Mouse (Mus musculus): ENCODE measurements at regions not wholly inside any gene's neighbourhood (a gene's known extent, or its start where the extent isn't known, plus 50 kb on each side); places are given as distances from the start of the nearest gene placed in this dataset.

DNA sequence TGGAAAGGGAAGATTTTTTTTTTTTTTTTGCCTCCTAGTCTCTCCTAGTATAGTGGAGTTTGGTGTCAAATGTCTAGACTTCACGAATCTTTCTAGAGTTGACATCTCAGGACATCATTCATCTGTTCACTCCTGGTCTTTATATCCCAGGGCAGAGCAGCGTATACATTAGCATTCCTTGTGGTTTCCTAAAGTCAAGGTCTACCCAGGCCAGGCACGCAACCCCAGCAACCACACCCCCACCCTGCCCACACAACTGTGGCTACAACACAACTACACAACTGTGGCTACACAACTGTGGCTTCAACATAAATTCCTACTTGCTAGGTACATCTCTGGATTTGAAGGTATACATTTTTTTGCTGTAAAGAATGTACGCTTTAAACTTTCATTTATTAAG is 122.2 kb downstream of the Ppp1r3a start:
- H3K27me3 ChIP-seq (ENCODE audit: control insufficient read depth, insufficient read depth, low read length) = no peaks in the 10 kb centered on the region
- H3K9ac ChIP-seq (ENCODE audit: low read length) = no peak overlapping the region
- H3K4me1 ChIP-seq (ENCODE audit: control insufficient read depth, insufficient read depth, low read length) = peaks cover 4% of the 10 kb centered on the region; the same call in 1 of the 2 replicates
- no peaks in the 10 kb centered on the region for H3K9me3 ChIP-seq (replicated peaks; ENCODE audit: control insufficient read depth, low read length)
- no peak overlapping the region for H3K4me3 ChIP-seq (replicated peaks; ENCODE audit: low read length)
- H3K36me3 ChIP-seq (ENCODE audit: control insufficient read depth, insufficient read depth, low read length) = no peaks in the 10 kb centered on the region
- 54% methylated on average over 4 of the region's 4 CpGs for WGBS
- ATAC-seq (ENCODE audit: insufficient read depth, low FRiP score) = no peak
- no peak overlapping the region; the same call in 1 of the 2 replicates for H3K27ac ChIP-seq (ENCODE audit: low read length)
- no peak overlapping the region for H3K4me2 ChIP-seq (ENCODE audit: low read depth, low read length)

- H3K27ac ChIP-seq (ENCODE audit: low read length) = no peak overlapping the region
- no peak overlapping the region for H3K9ac ChIP-seq (ENCODE audit: low read length)
- no peak overlapping the region for H3K4me3 ChIP-seq (replicated peaks; ENCODE audit: low read length)
- 31% methylated on average over 2 of the region's 2 CpGs for WGBS
- no peaks in the 10 kb centered on the region for H3K9me3 ChIP-seq (replicated peaks; ENCODE audit: control insufficient read depth, low read length)
- H3K27me3 ChIP-seq (ENCODE audit: control insufficient read depth, insufficient read depth, low read length) = no peaks in the 10 kb centered on the region
- H3K4me2 ChIP-seq (ENCODE audit: low read depth, low read length) = no peak overlapping the region
- ATAC-seq (ENCODE audit: insufficient read depth, low FRiP score) = no peak
- no peaks in the 10 kb centered on the region for H3K36me3 ChIP-seq (ENCODE audit: control insufficient read depth, insufficient read depth, low read length)
- H3K4me1 ChIP-seq (ENCODE audit: control insufficient read depth, insufficient read depth, low read length) = peaks cover 4% of the 10 kb centered on the region; the same call in 1 of the 2 replicates
Measured at GRCm38 (mm10) chr6:14631719-14632445, 123.2 kb downstream of the Ppp1r3a start.

GRCm38 (mm10) chr6:14616629-14617028 is 138.4 kb downstream of the Ppp1r3a start:
- 75% methylated on average over 3 of the region's 3 CpGs for WGBS
- ATAC-seq (ENCODE audit: insufficient read depth, low FRiP score) = no peak

GRCm38 (mm10) chr6:14608076-14608475 is 147.0 kb downstream of the Ppp1r3a start:
- no peak overlapping the region for H3K4me3 ChIP-seq (replicated peaks; ENCODE audit: low read length)
- H3K4me2 ChIP-seq (ENCODE audit: low read depth, low read length) = no peak overlapping the region
- H3K4me1 ChIP-seq (ENCODE audit: control insufficient read depth, insufficient read depth, low read length) = no peaks in the 10 kb centered on the region
- H3K27ac ChIP-seq (ENCODE audit: low read length) = no peak overlapping the region
- no peak overlapping the region for H3K9ac ChIP-seq (ENCODE audit: low read length)
- H3K27me3 ChIP-seq (ENCODE audit: control insufficient read depth, insufficient read depth, low read length) = no peaks in the 10 kb centered on the region
- H3K36me3 ChIP-seq (ENCODE audit: control insufficient read depth, insufficient read depth, low read length) = no peaks in the 10 kb centered on the region
- no peaks in the 10 kb centered on the region for H3K9me3 ChIP-seq (replicated peaks; ENCODE audit: control insufficient read depth, low read length)
- ATAC-seq (ENCODE audit: insufficient read depth, low FRiP score) = no peak

More at GRCm38 (mm10) chr6:14616629-14617028, 138.4 kb downstream of the Ppp1r3a start:
- Histone ChIP-seq H3K27me3 (ENCODE audit: control insufficient read depth, insufficient read depth, low read length) (no peaks in the 10 kb centered on the region), H3K4me1 (ENCODE audit: control insufficient read depth, insufficient read depth, low read length) (no peaks in the 10 kb centered on the region), H3K4me2 (ENCODE audit: low read depth, low read length) (no peak overlapping the region), H3K27ac (ENCODE audit: low read length) (no peak overlapping the region), H3K9ac (ENCODE audit: low read length) (no peak overlapping the region), H3K36me3 (ENCODE audit: control insufficient read depth, insufficient read depth, low read length) (no peaks in the 10 kb centered on the region), H3K4me3 (replicated peaks; ENCODE audit: low read length) (no peak overlapping the region), H3K9me3 (replicated peaks; ENCODE audit: control insufficient read depth, low read length) (no peaks in the 10 kb centered on the region)

DNA sequence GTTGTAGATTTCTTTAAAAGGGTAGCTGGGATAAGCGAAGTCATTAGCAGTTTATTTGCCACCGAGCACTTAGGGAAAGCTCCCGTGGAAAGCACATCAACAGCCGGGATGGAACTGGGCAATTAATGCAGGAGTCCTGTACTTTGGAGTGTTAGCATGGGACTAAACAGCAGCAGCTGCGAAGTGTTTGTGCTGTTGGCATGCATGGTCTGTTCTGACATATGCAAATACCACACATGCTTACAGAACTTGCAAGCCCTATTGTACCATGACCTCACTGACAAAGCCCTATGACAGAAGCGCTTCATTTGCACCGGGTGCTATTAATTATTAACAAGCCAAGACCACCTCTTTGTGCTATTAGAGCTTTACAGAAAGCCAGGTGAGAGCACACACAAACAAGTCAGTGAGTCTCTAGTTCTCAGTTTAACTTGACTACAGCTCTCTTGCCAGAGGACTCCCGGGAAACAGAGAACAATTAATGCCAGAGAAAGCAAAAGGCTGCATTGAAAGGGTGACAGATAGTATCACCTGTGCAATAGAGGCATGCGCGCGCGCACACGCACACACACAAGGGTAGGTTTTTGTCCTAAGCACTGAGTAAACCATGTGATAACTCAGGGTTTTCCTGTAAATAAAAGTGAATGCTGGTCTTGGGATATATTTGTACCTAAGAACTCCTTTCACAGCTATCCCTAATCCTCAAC is 154.4 kb downstream of the Ppp1r3a start:
- peak; percentile 71 for ATAC-seq (ENCODE audit: insufficient read depth, low FRiP score)
- H3K9me3 ChIP-seq (replicated peaks; ENCODE audit: control insufficient read depth, low read length) = no peaks in the 10 kb centered on the region
- 46% methylated on average over 13 of the region's 13 CpGs for WGBS

GRCm38 (mm10) chr6:14596880-14597466 is 158.1 kb downstream of the Ppp1r3a start:
- H3K27me3 ChIP-seq (ENCODE audit: control insufficient read depth, insufficient read depth, low read length) = no peaks in the 10 kb centered on the region
- H3K9ac ChIP-seq (ENCODE audit: low read length) = no peak overlapping the region
- H3K4me3 ChIP-seq (replicated peaks; ENCODE audit: low read length) = no peak overlapping the region
- no peaks in the 10 kb centered on the region for H3K9me3 ChIP-seq (replicated peaks; ENCODE audit: control insufficient read depth, low read length)
- H3K27ac ChIP-seq (ENCODE audit: low read length) = no peak overlapping the region
- no peak for ATAC-seq (ENCODE audit: insufficient read depth, low FRiP score)
- 74% methylated on average over 4 of the region's 4 CpGs for WGBS
- no peaks in the 10 kb centered on the region for H3K36me3 ChIP-seq (ENCODE audit: control insufficient read depth, insufficient read depth, low read length)
- no peak overlapping the region for H3K4me2 ChIP-seq (ENCODE audit: low read depth, low read length)
- H3K4me1 ChIP-seq (ENCODE audit: control insufficient read depth, insufficient read depth, low read length) = no peaks in the 10 kb centered on the region

More for the DNA sequence above, 154.4 kb downstream of the Ppp1r3a start:
- Histone ChIP-seq H3K27ac (ENCODE audit: low read length) (no peak overlapping the region), H3K4me3 (replicated peaks; ENCODE audit: low read length) (no peak overlapping the region), H3K4me1 (ENCODE audit: control insufficient read depth, insufficient read depth, low read length) (no peaks in the 10 kb centered on the region), H3K27me3 (ENCODE audit: control insufficient read depth, insufficient read depth, low read length) (no peaks in the 10 kb centered on the region), H3K36me3 (ENCODE audit: control insufficient read depth, insufficient read depth, low read length) (no peaks in the 10 kb centered on the region), H3K9ac (ENCODE audit: low read length) (no peak overlapping the region), H3K4me2 (ENCODE audit: low read depth, low read length) (0 out of 2 replicates have a peak overlapping the region, but pooled peaks have one; percentile 7)

GRCm38 (mm10) chr6:14585827-14586226 is 169.2 kb downstream of the Ppp1r3a start:
- ATAC-seq (ENCODE audit: insufficient read depth, low FRiP score) = no peak
- Histone ChIP-seq H3K4me3 (replicated peaks; ENCODE audit: low read length) (no peak overlapping the region), H3K36me3 (ENCODE audit: control insufficient read depth, insufficient read depth, low read length) (no peaks in the 10 kb centered on the region), H3K27ac (ENCODE audit: low read length) (no peak overlapping the region), H3K4me2 (ENCODE audit: low read depth, low read length) (no peak overlapping the region), H3K4me1 (ENCODE audit: control insufficient read depth, insufficient read depth, low read length) (no peaks in the 10 kb centered on the region), H3K9ac (ENCODE audit: low read length) (no peak overlapping the region), H3K27me3 (ENCODE audit: control insufficient read depth, insufficient read depth, low read length) (no peaks in the 10 kb centered on the region), H3K9me3 (replicated peaks; ENCODE audit: control insufficient read depth, low read length) (no peaks in the 10 kb centered on the region)
- WGBS = 21% methylated on average over 1 of the region's 1 CpGs

DNA sequence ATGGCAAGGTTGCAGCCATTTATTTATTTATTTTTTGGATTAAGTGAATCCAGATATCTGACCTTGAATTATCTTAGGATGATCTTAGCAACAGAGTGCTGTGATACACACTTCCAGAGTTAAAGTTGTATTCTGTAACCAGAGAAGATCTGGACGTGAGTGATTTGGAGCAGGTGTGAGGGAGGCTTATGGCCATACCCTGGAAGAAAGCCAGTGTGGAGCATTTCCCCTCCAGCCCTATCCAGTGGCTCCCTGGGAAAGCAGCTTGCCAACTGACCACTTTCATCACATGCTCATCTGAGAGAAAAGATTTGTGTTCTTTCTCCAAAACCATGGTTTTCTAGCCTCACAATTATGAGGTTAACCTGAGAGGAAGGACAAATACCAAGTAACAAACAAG is 171.2 kb downstream of the Ppp1r3a start:
- no peak overlapping the region for H3K4me3 ChIP-seq (replicated peaks; ENCODE audit: low read length)
- 47% methylated on average over 1 of the region's 1 CpGs for WGBS

GRCm38 (mm10) chr6:14574607-14575006 is 180.5 kb downstream of the Ppp1r3a start:
- no peaks in the 10 kb centered on the region for H3K9me3 ChIP-seq (replicated peaks; ENCODE audit: control insufficient read depth, low read length)
- ATAC-seq (ENCODE audit: insufficient read depth, low FRiP score) = no peak
- H3K27ac ChIP-seq (ENCODE audit: low read length) = no peak overlapping the region
- WGBS = 57% methylated on average over 3 of the region's 3 CpGs
- H3K4me2 ChIP-seq (ENCODE audit: low read depth, low read length) = no peak overlapping the region
- H3K36me3 ChIP-seq (ENCODE audit: control insufficient read depth, insufficient read depth, low read length) = no peaks in the 10 kb centered on the region
- H3K9ac ChIP-seq (ENCODE audit: low read length) = no peak overlapping the region
- H3K27me3 ChIP-seq (ENCODE audit: control insufficient read depth, insufficient read depth, low read length) = no peaks in the 10 kb centered on the region
- no peak overlapping the region for H3K4me3 ChIP-seq (replicated peaks; ENCODE audit: low read length)
- no peaks in the 10 kb centered on the region for H3K4me1 ChIP-seq (ENCODE audit: control insufficient read depth, insufficient read depth, low read length)

More for the DNA sequence above, 171.2 kb downstream of the Ppp1r3a start:
- ATAC-seq (ENCODE audit: insufficient read depth, low FRiP score) = no peak
- Histone ChIP-seq H3K4me1 (ENCODE audit: control insufficient read depth, insufficient read depth, low read length) (no peaks in the 10 kb centered on the region), H3K27ac (ENCODE audit: low read length) (no peak overlapping the region), H3K9ac (ENCODE audit: low read length) (no peak overlapping the region), H3K9me3 (replicated peaks; ENCODE audit: control insufficient read depth, low read length) (no peaks in the 10 kb centered on the region), H3K36me3 (ENCODE audit: control insufficient read depth, insufficient read depth, low read length) (no peaks in the 10 kb centered on the region), H3K27me3 (ENCODE audit: control insufficient read depth, insufficient read depth, low read length) (no peaks in the 10 kb centered on the region), H3K4me2 (ENCODE audit: low read depth, low read length) (no peak overlapping the region)

All from stomach, embryonic 16.5 days (tissue).